Mouse (Mus musculus): Measurements from ENCODE around the gene Sacs. TPM values are rescaled to one million over a fixed set of nuclear protein-coding genes. Genes with fewer than 3 reads are reported as not detected.
A peak's percentile ranks its signal among the peaks of the same experiment; 100 is the strongest.

Gene Sacs
- polyA plus RNA-seq, 1 experiment from 2014 or later = 7.4 TPM

DNA sequence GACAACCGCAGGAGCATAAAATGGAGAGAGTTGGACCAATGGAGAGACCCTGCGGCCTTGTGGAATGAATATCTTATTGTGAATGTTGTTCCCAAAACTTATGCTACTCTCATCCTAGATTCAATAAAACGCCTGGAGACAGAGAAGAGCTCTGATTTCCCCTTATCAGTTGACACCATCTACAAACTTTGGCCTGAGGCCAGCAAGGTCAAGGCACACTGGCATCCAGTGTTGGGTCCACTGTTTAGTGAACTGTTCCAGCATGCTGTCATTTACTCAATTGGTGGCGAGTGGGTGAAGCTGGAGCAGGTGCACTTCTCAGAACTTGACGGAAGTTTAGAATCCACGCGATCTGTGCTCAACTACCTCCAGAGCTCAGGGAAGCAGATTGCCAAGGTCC is 53.6 kb downstream of the Sacs start:
- H3K27ac ChIP-seq (replicated peaks in 1 of 2; ENCODE audit: control insufficient read depth in 1 of 2, insufficient read depth in 1 of 2, low read depth in 2 of 2, low read length in 2 of 2) = no peak overlapping the region
- no peaks in the 10 kb centered on the region for H3K4me1 ChIP-seq (ENCODE audit: control insufficient read depth in 2 of 2, insufficient read depth in 2 of 2, low read length in 2 of 2)
- no peaks in the 10 kb centered on the region for H3K27me3 ChIP-seq (ENCODE audit: control insufficient read depth, insufficient read depth, low read length)
- no peak overlapping the region for H3K9ac ChIP-seq (ENCODE audit: low read length)
- no peaks in the 10 kb centered on the region for H3K9me3 ChIP-seq (ENCODE audit: control insufficient read depth, low read length)
- WGBS = 87% methylated on average over 7 of the region's 7 CpGs
- no peak overlapping the region for H3K4me3 ChIP-seq (ENCODE audit: control insufficient read depth in 1 of 2, insufficient read depth in 1 of 2, low read depth in 1 of 2, low read length in 2 of 2)
- H3K4me2 ChIP-seq (ENCODE audit: low read length) = no peak overlapping the region
- H3K36me3 ChIP-seq (ENCODE audit: control insufficient read depth, insufficient read depth, low read length) = peaks cover 74% of the 10 kb centered on the region
- ATAC-seq (ENCODE audit: insufficient number of reproducible peaks, insufficient read depth, low FRiP score, low read depth) = no peak

DNA sequence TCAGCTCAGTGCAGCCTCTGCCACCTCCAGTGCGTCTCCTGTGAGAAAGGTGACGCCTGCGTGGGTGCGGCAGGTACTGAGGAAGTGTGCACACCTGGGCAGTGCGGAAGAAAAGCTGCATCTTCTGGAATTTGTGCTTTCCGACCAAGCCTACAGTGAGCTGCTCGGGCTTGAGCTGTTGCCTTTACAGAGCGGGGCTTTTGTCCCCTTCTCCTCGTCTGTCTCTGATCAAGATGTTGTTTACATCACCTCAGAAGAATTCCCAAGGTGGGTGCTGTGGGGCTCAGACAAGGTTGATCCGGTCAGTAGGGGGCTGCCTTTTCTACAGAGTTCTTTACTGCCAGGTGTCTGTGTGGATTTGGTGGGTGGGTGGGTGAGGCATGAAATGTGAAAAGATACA is 54.1 kb downstream of the Sacs start:
- Histone ChIP-seq H3K27ac (replicated peaks in 1 of 2; ENCODE audit: control insufficient read depth in 1 of 2, insufficient read depth in 1 of 2, low read depth in 2 of 2, low read length in 2 of 2) (no peak overlapping the region), H3K9me3 (ENCODE audit: control insufficient read depth, low read length) (no peaks in the 10 kb centered on the region), H3K4me3 (ENCODE audit: control insufficient read depth in 1 of 2, insufficient read depth in 1 of 2, low read depth in 1 of 2, low read length in 2 of 2) (no peak overlapping the region), H3K4me2 (ENCODE audit: low read length) (no peak overlapping the region), H3K27me3 (ENCODE audit: control insufficient read depth, insufficient read depth, low read length) (no peaks in the 10 kb centered on the region), H3K9ac (ENCODE audit: low read length) (no peak overlapping the region), H3K4me1 (ENCODE audit: control insufficient read depth in 2 of 2, insufficient read depth in 2 of 2, low read length in 2 of 2) (no peaks in the 10 kb centered on the region), H3K36me3 (ENCODE audit: control insufficient read depth, insufficient read depth, low read length) (peaks cover 76% of the 10 kb centered on the region)
- ATAC-seq (ENCODE audit: insufficient number of reproducible peaks, insufficient read depth, low FRiP score, low read depth) = no peak
- WGBS = 79% methylated on average over 10 of the region's 10 CpGs

DNA sequence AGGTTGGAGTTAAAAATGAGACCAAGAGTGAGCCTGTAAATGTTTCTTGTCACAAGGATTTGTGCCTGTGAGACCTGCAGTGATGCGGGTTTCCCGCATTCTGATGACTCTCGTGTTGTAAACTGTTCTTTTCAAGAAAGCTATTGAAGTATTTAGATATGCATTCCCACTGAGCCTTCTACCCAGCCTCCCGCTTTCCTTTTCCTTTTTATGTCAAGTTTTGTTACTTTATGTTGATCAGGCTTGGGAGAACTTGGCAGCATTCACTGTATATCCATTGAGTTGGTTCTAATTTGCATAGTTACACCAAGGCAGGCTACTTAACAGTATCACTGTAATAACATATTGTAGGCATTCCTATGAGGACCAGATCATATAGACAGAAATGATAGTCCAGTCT is 56.2 kb downstream of the Sacs start:
- Histone ChIP-seq H3K4me3 (ENCODE audit: control insufficient read depth in 1 of 2, insufficient read depth in 1 of 2, low read depth in 1 of 2, low read length in 2 of 2) (no peak overlapping the region), H3K4me1 (ENCODE audit: control insufficient read depth in 2 of 2, insufficient read depth in 2 of 2, low read length in 2 of 2) (no peaks in the 10 kb centered on the region), H3K9me3 (ENCODE audit: control insufficient read depth, low read length) (no peaks in the 10 kb centered on the region), H3K9ac (ENCODE audit: low read length) (no peak overlapping the region), H3K27ac (replicated peaks in 1 of 2; ENCODE audit: control insufficient read depth in 1 of 2, insufficient read depth in 1 of 2, low read depth in 2 of 2, low read length in 2 of 2) (no peak overlapping the region), H3K36me3 (ENCODE audit: control insufficient read depth, insufficient read depth, low read length) (peaks cover 82% of the 10 kb centered on the region), H3K27me3 (ENCODE audit: control insufficient read depth, insufficient read depth, low read length) (no peaks in the 10 kb centered on the region), H3K4me2 (ENCODE audit: low read length) (no peak overlapping the region)
- ATAC-seq (ENCODE audit: insufficient number of reproducible peaks, insufficient read depth, low FRiP score, low read depth) = no peak
- 88% methylated on average over 4 of the region's 4 CpGs for WGBS

DNA sequence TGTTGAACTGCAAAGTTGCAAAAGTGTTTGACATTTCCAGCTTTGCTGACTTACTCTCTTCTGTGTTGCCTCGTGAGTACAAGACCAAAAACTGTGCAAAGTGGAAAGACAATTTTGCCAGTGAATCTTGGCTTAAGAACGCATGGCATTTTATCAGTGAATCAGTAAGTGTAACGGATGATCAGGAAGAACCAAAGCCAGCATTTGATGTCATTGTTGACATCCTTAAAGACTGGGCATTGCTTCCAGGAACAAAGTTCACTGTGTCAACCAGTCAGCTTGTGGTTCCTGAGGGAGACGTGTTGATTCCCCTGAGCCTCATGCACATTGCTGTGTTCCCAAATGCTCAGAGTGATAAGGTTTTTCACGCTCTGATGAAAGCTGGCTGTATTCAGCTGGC is 71.9 kb downstream of the Sacs start:
- no peak for ATAC-seq (ENCODE audit: insufficient number of reproducible peaks, insufficient read depth, low FRiP score, low read depth)
- H3K36me3 ChIP-seq (ENCODE audit: control insufficient read depth, insufficient read depth, low read length) = peaks cover 82% of the 10 kb centered on the region
- no peaks in the 10 kb centered on the region for H3K9me3 ChIP-seq (ENCODE audit: control insufficient read depth, low read length)
- H3K27ac ChIP-seq (replicated peaks in 1 of 2; ENCODE audit: control insufficient read depth in 1 of 2, insufficient read depth in 1 of 2, low read depth in 2 of 2, low read length in 2 of 2) = no peak overlapping the region
- no peaks in the 10 kb centered on the region for H3K4me1 ChIP-seq (ENCODE audit: control insufficient read depth in 2 of 2, insufficient read depth in 2 of 2, low read length in 2 of 2)
- H3K4me3 ChIP-seq (ENCODE audit: control insufficient read depth in 1 of 2, insufficient read depth in 1 of 2, low read depth in 1 of 2, low read length in 2 of 2) = no peak overlapping the region
- WGBS = 76% methylated on average over 5 of the region's 5 CpGs
- no peaks in the 10 kb centered on the region for H3K27me3 ChIP-seq (ENCODE audit: control insufficient read depth, insufficient read depth, low read length)
- H3K4me2 ChIP-seq (ENCODE audit: low read length) = no peak overlapping the region
- no peak overlapping the region for H3K9ac ChIP-seq (ENCODE audit: low read length)

DNA sequence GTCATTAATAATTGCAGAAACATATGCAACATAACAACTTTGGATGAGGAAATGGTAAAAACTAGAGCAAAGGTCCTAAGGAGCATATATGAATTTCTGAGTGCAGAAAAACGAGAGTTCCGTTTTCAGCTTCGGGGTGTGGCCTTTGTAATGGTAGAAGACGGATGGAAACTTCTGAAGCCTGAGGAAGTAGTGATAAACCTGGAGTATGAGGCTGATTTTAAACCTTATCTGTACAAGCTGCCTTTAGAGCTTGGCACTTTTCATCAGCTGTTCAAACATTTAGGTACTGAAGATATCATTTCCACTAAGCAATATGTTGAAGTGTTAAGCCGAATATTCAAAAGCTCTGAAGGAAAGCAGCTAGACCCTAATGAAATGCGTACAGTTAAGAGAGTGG is 73.5 kb downstream of the Sacs start:
- 85% methylated on average over 6 of the region's 6 CpGs for whole genome bisulfite sequencing
- no peak for ATAC-seq (ENCODE audit: insufficient number of reproducible peaks, insufficient read depth, low FRiP score, low read depth)
- Histone ChIP-seq H3K4me3 (ENCODE audit: control insufficient read depth in 1 of 2, insufficient read depth in 1 of 2, low read depth in 1 of 2, low read length in 2 of 2) (no peak overlapping the region), H3K9ac (ENCODE audit: low read length) (no peak overlapping the region), H3K27ac (replicated peaks in 1 of 2; ENCODE audit: control insufficient read depth in 1 of 2, insufficient read depth in 1 of 2, low read depth in 2 of 2, low read length in 2 of 2) (no peak overlapping the region), H3K36me3 (ENCODE audit: control insufficient read depth, insufficient read depth, low read length) (peaks cover 66% of the 10 kb centered on the region), H3K27me3 (ENCODE audit: control insufficient read depth, insufficient read depth, low read length) (no peaks in the 10 kb centered on the region), H3K9me3 (ENCODE audit: control insufficient read depth, low read length) (no peaks in the 10 kb centered on the region), H3K4me2 (ENCODE audit: low read length) (no peak overlapping the region), H3K4me1 (ENCODE audit: control insufficient read depth in 2 of 2, insufficient read depth in 2 of 2, low read length in 2 of 2) (no peaks in the 10 kb centered on the region)

DNA sequence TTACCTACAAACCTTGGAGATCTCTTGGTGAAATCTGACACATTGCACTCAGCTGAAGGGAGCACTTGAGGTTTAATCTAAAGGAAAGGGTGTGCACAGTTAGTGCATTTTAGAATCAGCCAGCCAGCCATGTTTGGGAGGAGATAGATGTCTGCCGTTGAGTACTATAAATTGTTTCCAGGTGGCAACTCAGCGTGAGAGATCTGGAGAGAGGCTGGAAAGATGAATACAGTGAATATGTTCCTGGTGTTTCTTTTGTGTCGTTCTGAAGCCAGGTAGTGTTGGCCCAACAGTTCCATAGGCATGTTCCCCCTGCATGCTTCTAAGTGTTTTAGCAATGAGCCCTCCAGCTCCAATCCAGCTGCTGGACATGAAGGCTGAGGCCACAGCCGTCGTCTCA is 82.9 kb downstream of the Sacs start:
- Histone ChIP-seq H3K4me3 (ENCODE audit: control insufficient read depth in 1 of 2, insufficient read depth in 1 of 2, low read depth in 1 of 2, low read length in 2 of 2) (no peak overlapping the region), H3K36me3 (ENCODE audit: control insufficient read depth, insufficient read depth, low read length) (no peaks in the 10 kb centered on the region), H3K4me2 (ENCODE audit: low read length) (no peak overlapping the region), H3K4me1 (ENCODE audit: control insufficient read depth in 2 of 2, insufficient read depth in 2 of 2, low read length in 2 of 2) (peaks cover 4 to 5% of the 10 kb centered on the region in 2 experiments; a peak in 3 of 4 replicates), H3K9me3 (ENCODE audit: control insufficient read depth, low read length) (no peaks in the 10 kb centered on the region), H3K9ac (ENCODE audit: low read length) (no peak overlapping the region), H3K27me3 (ENCODE audit: control insufficient read depth, insufficient read depth, low read length) (no peaks in the 10 kb centered on the region), H3K27ac (replicated peaks in 1 of 2; ENCODE audit: control insufficient read depth in 1 of 2, insufficient read depth in 1 of 2, low read depth in 2 of 2, low read length in 2 of 2) (no peak overlapping the region)
- WGBS = 74% methylated on average over 5 of the region's 5 CpGs
- no peak for ATAC-seq (ENCODE audit: insufficient number of reproducible peaks, insufficient read depth, low FRiP score, low read depth)

DNA sequence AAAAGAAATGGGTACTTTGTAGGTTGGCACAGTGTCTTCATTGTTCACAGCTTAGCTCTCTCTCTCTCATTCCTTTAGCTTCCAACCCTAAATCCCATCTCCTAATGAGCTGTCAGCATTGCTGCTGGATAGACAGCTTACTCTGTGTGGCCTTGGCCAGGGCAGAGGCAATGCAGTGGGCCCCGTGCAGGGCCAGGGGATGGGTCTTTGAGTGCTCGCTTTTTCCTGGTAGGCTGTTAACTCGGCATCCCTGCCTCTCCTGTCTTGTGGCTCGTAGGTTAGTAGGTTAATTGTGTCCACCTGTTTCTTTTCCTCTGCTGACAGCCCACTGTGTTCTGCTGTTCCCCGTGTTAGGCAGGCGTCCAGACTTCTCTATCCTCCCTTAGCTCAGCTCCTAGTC is 84.2 kb downstream of the Sacs start:
- Histone ChIP-seq H3K27me3 (ENCODE audit: control insufficient read depth, insufficient read depth, low read length) (no peaks in the 10 kb centered on the region), H3K36me3 (ENCODE audit: control insufficient read depth, insufficient read depth, low read length) (no peaks in the 10 kb centered on the region), H3K4me1 (ENCODE audit: control insufficient read depth in 2 of 2, insufficient read depth in 2 of 2, low read length in 2 of 2) (peaks cover 4 to 5% of the 10 kb centered on the region in 2 experiments; a peak in 3 of 4 replicates), H3K27ac (replicated peaks in 1 of 2; ENCODE audit: control insufficient read depth in 1 of 2, insufficient read depth in 1 of 2, low read depth in 2 of 2, low read length in 2 of 2) (no peak overlapping the region), H3K4me3 (ENCODE audit: control insufficient read depth in 1 of 2, insufficient read depth in 1 of 2, low read depth in 1 of 2, low read length in 2 of 2) (no peak overlapping the region), H3K9me3 (ENCODE audit: control insufficient read depth, low read length) (no peaks in the 10 kb centered on the region), H3K4me2 (ENCODE audit: low read length) (no peak overlapping the region), H3K9ac (ENCODE audit: low read length) (no peak overlapping the region)
- WGBS = 48% methylated on average over 6 of the region's 6 CpGs
- no peak for ATAC-seq (ENCODE audit: insufficient number of reproducible peaks, insufficient read depth, low FRiP score, low read depth)

DNA sequence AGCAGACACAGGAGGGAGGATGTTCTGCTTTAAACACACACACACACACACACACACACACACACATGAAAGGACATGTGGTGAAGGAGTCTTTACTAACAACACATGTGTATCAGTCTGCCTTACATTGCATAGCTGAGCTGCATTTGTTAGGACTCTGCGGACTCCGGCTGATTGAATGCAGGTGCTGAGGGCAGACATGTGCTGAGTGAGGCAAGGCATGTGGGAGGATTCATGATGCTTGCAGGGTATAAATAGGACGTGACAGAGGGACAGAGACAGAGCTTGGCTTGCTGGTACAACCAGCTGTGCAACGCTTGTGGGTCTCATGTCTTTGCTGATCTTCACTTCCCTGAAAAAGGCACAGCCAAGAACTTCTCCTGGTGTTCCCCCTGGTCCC is 85.5 kb downstream of the Sacs start:
- WGBS = 31% methylated on average over 4 of the region's 4 CpGs
- Histone ChIP-seq H3K4me1 (ENCODE audit: control insufficient read depth in 2 of 2, insufficient read depth in 2 of 2, low read length in 2 of 2) (peaks cover 4 to 5% of the 10 kb centered on the region in 2 experiments; a peak in 3 of 4 replicates), H3K27ac (replicated peaks in 1 of 2; ENCODE audit: control insufficient read depth in 1 of 2, insufficient read depth in 1 of 2, low read depth in 2 of 2, low read length in 2 of 2) (peak overlapping the region; percentile 24 to 40; a peak in 2 of 4 replicates), H3K9ac (ENCODE audit: low read length) (no peak overlapping the region), H3K9me3 (ENCODE audit: control insufficient read depth, low read length) (no peaks in the 10 kb centered on the region), H3K36me3 (ENCODE audit: control insufficient read depth, insufficient read depth, low read length) (no peaks in the 10 kb centered on the region), H3K4me3 (ENCODE audit: control insufficient read depth in 1 of 2, insufficient read depth in 1 of 2, low read depth in 1 of 2, low read length in 2 of 2) (no peak overlapping the region), H3K4me2 (ENCODE audit: low read length) (no peak overlapping the region), H3K27me3 (ENCODE audit: control insufficient read depth, insufficient read depth, low read length) (no peaks in the 10 kb centered on the region)
- no peak for ATAC-seq (ENCODE audit: insufficient number of reproducible peaks, insufficient read depth, low FRiP score, low read depth)
